Mouse (Mus musculus) T-helper 2 cell (primary cell): ENCODE measurements around the gene Ntrk2.

Source experiments
- in situ Hi-C: fragments of 300-600 bp; cut with MboI, MseI; formaldehyde crosslinking; loops from one replicate; pipeline ENCODE4 v1.15.1; 2025; ENCODE audit warnings: high pct_unique_total_duplicates

Gene Ntrk2

DNA sequence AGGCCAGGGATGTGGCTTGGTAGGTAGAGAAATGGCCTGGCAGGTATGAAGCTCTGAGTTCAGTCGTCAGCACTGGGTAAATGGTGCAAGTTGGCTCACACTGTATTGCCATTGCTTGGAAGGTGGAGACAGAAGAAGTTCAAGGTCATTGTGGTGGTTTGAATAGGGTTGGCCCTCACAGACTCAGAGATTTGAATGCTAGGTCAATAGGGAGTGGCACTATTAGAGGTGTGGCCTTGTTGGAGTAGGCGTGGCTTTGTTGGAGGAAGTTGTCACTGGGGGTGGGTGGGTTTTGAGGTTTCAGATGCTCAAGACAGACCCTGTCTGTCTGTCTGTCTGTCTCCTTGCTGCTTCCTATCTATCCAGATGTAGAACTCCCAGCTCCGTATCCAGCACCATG, 159.5 kb downstream of the Ntrk2 start:
- in situ Hi-C loops, result no loop called here

DNA sequence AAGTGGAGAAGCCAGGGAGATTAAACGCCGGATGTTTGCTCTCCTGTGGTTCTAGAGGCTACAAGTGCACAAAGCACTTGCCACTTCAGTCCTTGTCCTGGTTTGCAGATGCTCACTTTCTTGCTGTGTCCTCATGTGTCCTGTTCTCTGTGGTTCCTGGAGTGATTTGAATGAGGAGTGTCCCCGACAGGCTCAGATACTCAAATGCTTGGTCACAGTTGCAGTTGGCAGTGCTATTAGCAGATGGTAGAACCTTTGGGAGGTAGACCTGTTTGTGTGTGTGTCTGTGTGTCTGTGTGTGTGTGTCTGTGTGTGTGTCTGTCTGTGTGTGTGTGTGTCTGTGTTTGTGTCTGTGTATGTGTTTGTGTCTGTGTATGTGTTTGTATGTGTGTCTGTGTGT, 160.1 kb downstream of the Ntrk2 start:
- in situ Hi-C loops, result no loop called here

DNA sequence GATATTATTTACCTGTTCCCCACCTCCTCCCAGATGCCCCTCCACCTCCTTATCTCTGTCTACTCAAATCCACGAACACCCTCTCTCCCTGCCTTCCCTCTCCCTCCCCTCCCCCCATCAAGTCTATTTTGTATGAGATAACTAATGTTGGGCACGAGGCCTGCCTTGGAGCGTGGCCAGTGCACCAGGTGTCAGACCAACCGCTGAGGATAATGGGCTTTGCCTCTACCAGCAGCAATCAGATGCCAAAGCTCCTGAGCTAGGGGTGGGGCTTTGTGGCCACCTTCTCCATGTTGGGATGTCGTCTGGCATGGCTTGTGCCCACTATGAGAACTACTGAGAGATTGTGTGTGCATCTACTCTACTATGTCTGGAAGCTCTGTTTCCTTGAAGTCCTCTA, 161.8 kb downstream of the Ntrk2 start:
- in situ Hi-C loops, result no loop called here

DNA sequence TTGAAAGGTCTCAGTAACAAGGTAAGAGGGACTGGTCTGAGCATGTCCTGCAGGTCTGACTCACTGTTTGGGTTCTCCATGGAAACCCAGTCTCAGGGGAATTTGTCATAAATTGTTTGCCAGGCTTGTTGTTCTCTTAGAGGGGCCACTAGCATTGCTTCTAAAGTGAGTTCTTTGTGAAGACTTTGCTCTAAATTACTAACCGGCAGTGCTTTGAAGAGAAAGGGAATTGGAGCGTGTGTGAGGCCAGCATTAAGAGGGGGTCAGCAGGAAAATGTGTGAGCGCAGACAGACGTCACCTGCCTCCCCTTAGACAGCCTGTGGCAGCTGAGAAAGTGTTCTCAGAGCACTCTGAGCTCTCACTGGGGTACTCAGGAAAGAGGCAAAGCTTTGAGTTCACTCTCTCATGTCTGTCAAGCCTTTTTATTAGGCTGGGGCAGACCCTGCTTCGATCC, 165.1 kb downstream of the Ntrk2 start:
- in situ Hi-C loops, result no loop called here

DNA sequence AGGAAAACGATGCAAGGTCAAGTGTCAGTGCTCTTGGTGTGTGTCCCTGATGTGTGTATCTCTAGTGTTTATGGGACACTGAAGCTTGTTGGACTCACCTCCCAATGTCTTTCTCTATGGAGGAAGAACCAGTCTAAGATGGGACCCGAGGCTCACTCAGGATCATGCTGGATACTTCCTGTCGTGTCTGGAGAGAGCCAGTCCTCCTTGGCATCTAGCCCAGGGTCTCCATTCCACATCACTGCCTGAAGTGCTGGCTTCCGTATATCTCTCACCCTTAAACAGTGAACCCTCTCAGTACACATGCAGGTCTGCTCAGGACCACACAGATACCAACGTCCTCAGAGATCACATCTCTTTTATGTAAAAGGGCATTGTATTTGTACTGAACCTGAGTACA, 166.1 kb downstream of the Ntrk2 start:
- in situ Hi-C loops, result no loop called here

DNA sequence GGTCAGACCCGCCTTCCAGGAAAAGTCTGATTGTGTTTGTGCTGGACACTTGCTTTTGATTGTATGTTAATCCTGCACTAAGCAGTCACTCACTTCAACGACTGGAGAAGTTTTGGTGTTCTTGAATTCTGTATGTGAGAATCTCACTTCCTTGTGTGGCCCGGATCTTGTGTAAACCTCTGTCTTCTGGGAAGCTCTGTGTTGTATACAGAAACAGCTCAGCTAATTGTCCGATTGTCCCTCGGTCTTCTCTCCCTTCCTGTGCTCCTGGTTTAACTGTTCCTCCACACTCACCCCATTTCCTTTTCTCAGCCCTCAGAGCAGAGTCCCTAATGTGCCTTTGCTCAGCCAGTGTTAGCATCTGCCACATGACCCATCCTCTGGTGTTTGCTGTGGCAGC, 190.1 kb downstream of the Ntrk2 start:
- in situ Hi-C loops, result no loop called here

DNA sequence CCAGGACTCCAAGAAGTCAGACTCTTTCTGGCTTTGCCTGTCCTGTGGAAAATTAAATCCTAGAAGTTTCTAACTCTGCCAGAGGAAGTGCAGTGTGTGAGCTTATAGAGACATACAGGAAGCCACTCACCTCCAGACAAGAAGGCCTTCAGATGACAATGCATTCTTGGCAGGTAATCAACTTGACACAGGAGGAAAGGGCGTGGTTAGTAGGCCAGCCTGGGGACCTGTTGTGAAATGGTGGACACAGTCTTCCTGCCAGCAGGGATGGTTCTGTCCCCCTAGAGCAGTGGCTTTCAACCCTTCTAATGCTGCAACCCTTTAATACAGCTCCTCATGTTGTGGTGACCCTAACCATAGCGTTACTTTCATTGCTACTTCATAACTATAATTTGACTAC, 191.4 kb downstream of the Ntrk2 start:
- in situ Hi-C loops, result no loop called here

DNA sequence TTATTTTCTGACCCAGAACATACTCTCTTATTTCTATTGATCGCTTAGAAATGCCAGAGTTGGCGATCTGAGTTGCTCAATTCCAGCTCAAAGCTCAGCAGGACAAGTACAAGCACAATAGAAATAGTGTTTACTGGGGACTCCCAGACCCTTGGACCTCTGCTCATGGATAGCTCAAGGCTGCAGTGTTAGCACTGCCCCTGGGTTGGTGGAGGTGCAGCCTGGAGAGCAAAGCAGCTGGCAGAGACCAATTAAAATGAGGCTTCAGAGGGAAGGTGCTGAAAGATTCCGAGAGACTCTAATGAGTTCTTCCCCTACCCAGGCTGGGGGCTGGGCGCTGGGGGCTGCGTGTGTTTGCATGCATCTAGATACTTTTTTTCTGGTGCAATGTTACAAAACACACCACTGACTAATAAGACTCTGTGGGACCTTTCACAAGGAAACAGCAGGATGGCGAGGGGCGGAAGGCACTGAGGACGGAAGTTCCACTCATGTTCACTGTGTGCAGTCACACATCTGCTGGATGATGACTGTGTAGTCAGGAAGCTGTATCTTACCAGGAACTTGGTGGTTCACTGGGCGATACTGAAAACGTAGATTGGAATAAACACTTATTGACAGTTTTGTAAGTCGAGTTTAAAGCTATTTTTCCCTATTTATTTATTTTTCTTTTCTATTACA, 193.1 kb downstream of the Ntrk2 start:
- in situ Hi-C loops, result loop anchor here (25.0 kb wide), 1 partner anchor 662 kb away; no protein-coding TSS in a partner anchor

DNA sequence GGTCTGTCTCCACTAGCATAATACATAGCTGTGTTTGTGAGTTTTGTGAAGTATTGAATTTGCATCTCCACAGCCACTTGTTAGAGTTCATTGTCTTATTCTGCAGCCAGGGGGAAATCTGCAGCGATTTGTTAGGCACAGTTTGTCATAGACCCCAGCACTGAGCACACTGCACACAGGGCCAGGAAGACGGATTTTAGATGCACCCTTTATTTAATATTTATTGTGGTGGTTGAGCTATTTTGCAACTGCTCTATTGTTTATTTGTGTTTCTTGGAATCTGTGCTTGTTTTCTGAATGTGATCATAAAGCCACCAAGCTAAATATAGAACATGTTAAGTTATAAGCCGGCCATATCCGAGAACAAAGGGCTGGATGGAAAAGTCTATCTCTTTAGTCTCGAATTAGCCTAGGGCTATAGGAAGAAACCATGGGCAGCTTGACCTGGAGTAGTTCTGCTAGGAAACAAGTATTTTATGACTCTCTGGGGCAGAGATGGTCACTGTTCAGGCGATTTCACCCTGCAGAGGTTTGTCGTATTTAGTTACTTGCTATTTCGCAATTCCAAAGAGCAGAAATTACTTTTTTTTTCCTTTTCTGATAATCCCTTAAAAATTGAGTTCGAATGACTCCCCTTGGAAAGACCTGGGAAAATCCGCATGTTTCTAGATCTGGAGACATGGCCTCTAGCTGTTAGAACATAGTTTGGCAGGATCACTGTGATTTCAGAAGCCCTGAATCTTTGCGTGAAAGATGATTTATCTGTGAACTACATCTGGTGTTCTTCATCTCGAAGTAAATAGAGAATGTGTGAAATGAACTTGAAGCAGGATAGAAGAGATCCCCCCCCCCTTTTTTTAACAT, 196.8 kb downstream of the Ntrk2 start:
- in situ Hi-C loops, result loop anchor here (25.0 kb wide), 1 partner anchor 666 kb away; no protein-coding TSS in a partner anchor

DNA sequence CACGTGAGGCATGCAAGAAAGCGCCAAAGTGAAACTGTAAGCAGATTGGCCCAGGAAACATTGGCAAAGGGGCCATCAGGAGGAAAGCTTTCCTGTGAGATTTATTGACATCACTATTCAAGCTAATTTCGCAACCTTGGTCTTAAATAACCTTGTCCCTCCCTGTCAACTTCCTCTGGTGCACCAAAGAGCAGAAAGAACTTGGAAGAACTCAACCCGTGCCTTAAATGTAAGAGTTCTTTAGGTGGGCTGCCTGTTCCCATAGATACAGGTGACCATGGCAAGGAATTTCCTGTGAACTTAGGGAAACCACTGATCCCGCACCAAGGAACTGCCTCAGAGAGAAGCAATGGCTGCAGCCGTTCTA, 197.4 kb downstream of the Ntrk2 start:
- in situ Hi-C loops, result loop anchor here (25.0 kb wide), 1 partner anchor 666 kb away; no protein-coding TSS in a partner anchor

DNA sequence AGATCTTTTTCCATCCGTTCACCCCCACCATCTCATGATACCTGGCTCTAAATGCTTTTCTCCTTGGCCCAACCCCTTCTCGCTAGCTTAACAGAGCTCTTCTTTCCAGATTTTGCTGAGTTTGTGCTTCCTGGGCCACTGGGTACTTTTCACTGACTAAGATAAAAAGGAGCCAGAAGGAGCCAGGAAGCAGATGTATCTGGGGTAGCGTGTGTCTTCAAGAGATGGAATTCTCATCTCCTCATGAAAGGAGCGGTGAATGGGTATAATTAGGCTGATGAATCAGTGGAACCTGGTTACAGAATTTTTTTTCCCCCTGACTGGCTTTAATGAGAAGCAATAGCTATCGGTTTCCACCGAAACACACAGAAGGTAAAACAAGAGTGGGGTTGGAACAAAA, 198.2 kb downstream of the Ntrk2 start:
- in situ Hi-C loops, result loop anchor here (25.0 kb wide), 1 partner anchor 667 kb away; no protein-coding TSS in a partner anchor

DNA sequence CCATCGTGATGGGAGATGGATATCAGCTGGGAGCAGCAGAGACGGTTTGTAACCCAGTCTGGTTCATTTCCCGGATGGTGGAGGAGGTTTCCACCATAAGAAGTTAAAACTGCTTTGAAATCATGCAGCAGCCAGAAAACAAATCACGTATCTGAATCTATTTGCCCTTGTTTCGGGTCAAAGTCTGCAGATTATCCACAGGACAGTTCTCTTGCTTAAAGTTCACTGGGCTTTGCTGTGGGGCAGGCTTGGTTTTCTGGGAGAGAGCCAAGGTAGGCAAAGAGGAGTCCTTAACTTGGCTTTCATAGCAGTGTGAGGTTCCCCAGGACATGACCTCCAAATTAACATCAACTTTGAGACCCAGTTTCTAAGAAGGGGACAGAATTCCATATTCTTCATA, 203.5 kb downstream of the Ntrk2 start:
- in situ Hi-C loops, result loop anchor here (25.0 kb wide), 1 partner anchor 673 kb away; no protein-coding TSS in a partner anchor

DNA sequence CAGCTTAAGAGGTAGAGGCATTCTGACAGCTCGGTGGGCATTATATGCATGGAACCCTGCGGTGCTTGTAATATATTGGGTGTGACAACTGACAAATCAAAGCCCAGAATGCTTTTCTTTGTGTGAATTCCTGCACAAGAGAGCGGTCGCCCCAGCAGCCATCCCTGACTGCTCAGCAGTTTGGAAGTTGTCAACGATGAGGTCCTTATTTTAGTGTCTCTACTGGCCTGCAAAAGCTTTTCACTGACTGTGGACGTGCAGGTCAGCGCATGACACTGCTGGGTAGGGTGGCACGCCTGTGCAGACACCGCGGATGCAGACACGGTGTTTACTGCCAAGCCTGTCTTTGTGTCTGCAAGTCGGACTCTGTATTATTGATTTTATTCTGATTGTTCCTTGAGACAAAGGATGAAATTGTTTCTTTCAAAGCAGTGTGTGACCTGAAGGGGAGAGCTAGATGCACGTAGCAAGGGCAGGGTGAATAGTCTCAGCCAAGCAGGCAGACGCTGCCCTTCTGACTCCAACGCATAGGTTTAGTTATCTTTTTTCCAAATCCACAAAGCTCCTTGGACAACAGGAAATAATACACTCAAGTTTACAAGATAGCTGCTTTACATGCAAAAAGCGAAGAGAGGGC, 204.6 kb downstream of the Ntrk2 start:
- in situ Hi-C loops, result loop anchor here (25.0 kb wide), 1 partner anchor 674 kb away; no protein-coding TSS in a partner anchor

DNA sequence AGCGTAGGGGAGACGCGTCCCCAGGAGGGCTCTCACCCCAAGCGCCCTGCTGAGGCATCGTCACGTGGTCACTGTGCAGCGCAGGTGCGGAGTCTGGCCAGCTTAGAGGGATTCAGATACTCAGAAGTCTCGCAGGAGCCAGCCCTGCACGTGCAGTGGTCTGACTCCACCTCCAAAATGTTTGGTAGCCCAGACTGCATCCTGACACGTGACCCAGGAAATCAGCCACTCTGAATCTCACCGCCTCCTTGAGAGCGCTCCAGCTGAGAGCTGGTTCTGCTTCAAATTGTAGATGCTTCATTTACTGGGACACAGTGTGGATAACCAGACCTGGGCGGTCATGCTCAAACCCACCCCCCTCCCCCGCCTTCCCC, 205.1 kb downstream of the Ntrk2 start:
- in situ Hi-C loops, result loop anchor here (25.0 kb wide), 1 partner anchor 674 kb away; no protein-coding TSS in a partner anchor

DNA sequence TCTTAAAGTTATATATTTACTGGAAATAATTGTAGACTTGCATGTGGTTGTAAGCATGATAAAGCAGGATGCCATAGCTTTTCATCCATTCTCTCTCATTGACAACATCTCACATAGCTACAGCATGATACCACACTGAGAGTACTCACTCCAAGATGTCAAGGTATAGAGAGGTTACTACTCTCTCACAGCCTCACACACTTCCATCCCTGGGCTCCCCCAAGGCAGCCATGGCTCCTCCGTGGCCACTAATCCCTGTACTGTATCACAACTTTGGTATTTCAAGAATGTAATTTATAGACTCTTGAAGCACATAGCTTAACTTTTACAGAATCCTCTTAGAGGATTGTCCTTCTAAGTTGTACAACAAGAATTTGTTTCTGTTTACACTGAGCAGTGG, 209.0 kb downstream of the Ntrk2 start:
- in situ Hi-C loops, result loop anchor here (25.0 kb wide), 1 partner anchor 678 kb away; no protein-coding TSS in a partner anchor

DNA sequence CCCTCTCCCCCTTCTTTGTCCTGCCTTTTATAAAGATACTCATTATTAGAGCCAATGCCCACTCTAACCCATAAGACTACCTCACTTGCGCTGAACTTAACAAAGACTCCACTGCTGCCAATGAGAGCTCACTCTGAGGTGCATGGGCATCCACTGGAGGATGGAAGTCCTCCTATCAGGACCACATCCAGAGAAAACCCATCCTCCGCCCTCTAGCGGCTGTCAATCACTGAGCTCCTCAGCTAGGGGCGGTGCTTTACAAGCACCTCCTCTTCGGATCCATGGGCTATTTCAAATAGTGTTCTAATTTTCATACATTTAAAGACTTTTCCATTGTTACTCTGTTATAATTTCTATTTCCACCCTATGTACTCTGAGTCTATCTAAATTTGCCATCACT, 210.8 kb downstream of the Ntrk2 start:
- in situ Hi-C loops, result loop anchor here (25.0 kb wide), 1 partner anchor 680 kb away; no protein-coding TSS in a partner anchor

DNA sequence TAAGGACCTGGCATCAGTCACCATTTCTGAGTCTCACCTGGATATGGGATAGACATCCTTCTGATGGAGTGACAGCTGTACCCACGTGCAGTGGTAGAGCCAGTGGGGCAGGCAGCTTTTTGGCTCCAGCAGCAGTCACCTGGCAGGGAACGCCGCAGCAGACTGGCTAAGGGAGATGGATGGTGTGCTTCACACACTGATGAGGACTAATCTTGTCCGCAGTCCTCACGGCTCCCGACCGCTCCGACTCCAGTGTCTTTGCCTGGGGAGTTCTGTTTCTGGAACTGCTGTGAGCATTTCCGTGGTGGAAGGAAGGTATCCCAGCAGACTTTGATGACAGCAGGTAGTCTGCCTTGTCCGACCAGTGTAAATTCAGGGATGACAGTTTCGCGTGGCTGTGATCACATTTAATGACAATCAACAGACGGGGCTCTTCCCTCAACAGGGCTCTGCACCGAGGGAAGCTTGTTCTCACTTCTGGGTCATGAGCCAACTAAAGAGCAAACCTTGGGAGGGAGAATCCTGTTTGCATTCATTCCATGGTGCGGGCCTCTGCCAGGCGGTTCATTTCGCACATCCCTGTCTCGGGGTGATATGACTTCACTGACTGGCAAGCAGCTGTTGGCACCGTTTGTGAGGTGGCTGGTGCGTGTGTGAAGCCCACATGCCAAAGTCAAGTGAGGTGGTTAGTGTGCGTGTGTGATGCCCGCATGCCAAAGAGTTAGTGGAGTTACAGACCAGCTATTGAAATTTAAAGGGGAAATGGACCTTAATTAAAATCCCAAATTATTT, 216.1 kb downstream of the Ntrk2 start:
- in situ Hi-C loops, result loop anchor here (25.0 kb wide), 1 partner anchor 685 kb away; no protein-coding TSS in a partner anchor

DNA sequence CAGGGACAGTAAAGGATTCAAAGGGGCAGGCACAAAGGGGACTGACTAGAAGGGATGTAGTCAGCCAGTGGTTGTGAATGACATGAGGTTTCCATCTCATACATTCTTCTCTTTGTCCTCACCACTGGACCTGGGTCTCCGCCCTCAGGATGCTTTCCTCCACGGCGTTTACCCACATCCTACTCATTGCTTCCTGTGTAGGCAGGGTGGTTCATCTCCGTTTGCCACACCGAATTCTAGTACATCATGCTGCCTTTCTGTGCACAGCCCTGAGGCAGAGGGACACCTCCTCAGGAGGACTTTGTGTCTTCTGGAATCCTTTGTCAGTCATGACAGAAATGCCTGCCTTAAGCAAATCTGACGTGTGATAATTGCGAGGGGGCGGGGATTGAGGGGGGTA, 219.3 kb downstream of the Ntrk2 start:
- in situ Hi-C loops, result no loop called here

DNA sequence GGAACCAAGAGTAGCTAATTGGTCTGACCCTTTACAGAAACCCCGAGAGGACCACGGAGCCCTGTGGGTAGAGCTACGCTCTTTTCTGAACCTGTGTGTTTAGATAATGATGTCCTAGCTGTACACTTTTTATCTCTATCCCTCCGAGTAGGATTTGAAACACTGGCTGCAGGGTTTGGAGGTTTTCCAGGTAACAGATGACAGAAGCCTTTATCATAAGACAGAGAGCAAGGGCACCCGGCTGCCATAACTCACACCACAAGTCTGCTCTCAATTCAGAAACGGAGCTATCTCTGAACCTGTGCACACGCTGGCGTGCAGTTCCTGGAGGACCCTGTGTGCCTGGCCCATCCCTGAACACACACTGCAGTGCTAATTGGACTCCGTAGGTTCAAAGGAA, 221.1 kb downstream of the Ntrk2 start:
- in situ Hi-C loops, result no loop called here

DNA sequence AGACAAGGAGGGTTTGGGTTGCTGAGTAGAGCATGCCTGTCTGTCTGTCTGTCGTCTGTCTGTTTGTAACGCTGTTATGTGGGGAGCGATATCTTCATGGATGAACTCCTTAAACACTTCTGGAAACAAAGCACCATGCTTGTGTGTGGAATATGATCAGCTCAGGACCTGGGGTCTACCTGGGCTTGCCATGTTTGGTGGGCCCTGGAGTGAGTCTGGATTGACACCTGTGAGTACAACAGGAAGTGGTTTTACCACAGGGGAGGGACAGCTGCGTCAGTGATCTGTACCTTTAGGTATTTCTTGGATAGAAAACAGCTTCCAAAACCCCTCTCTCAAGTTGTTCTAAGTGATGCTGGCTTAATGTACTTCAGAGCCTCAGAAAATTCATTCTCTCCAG, 222.2 kb downstream of the Ntrk2 start:
- in situ Hi-C loops, result no loop called here

DNA sequence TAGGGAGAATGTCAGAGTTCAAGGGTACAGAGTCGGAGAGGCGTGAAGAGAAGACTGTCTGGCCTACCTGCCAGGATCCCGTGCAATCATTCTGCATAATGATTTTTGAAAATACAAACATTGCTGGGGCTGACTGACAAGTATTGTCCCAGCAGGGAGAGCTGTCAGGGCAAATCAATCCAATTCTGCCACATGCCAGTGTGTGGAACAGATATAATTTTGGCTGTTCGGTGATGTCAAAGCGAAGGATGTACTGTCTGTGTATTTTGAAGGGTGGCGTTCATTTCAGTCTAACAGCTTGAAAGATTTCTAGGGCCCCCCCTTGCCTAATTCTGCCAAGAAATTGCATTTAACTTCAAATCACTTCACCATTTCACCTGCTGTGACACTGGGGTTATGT, 224.2 kb downstream of the Ntrk2 start:
- in situ Hi-C loops, result no loop called here
